Mouse (Mus musculus) limb, embryonic 15.5 days (tissue): Measurements from ENCODE around the gene Mrgprb3. TPM values are rescaled to one million over a fixed set of nuclear protein-coding genes. Genes with fewer than 3 reads are reported as not detected.

ENCODE experiments used
- ATAC-seq: fragments of 200-750 bp; cut with Nextera tagmentation; 2 replicates; pipeline ENCODE4 v1.8.0; 2017; ENCODE audit warnings: low read depth, moderate TSS enrichment; ENCODE audit not compliant: insufficient number of reproducible peaks, low FRiP score, low TSS enrichment
- H3K27ac ChIP-seq: fragments of 300-500 bp; sonication (generic); 2 replicates; pipeline ENCODE4 v1.5.1; 2015; ENCODE audit warnings: moderate library complexity, mild to moderate bottlenecking, inconsistent platforms
- H3K27me3 ChIP-seq: fragments of 300-500 bp; sonication (generic); 2 replicates; pipeline ENCODE4 v1.6.1; 2015; ENCODE audit warnings: inconsistent platforms
- H3K36me3 ChIP-seq: fragments of 300-500 bp; sonication (generic); 2 replicates; pipeline ENCODE4 v1.6.1; 2015; ENCODE audit warnings: inconsistent platforms
- H3K4me1 ChIP-seq: fragments of 300-500 bp; sonication (generic); 2 replicates; pipeline ENCODE4 v1.6.1; 2015; ENCODE audit warnings: inconsistent platforms
- H3K4me2 ChIP-seq: fragments of 300-500 bp; sonication (generic); 2 replicates; pipeline ENCODE4 v1.6.1; 2015; ENCODE audit warnings: mild to moderate bottlenecking, inconsistent platforms
- H3K4me3 ChIP-seq: fragments of 300-500 bp; sonication (generic); 2 replicates; pipeline ENCODE4 v1.5.1; 2015; ENCODE audit warnings: mild to moderate bottlenecking, inconsistent platforms
- H3K9ac ChIP-seq: fragments of 300-500 bp; sonication (generic); 2 replicates; pipeline ENCODE4 v1.6.1; 2015; ENCODE audit warnings: inconsistent platforms
- H3K9me3 ChIP-seq: fragments of 300-500 bp; sonication (generic); 2 replicates; pipeline ENCODE4 v1.6.1; 2016; ENCODE audit warnings: inconsistent platforms
- WGBS: fragments of 180-500 bp; shearing (Covaris S2); methylation state at CpG from one replicate; pipeline ENCODE4 v1.1.7; 2015; 5-methylcytosine and 5-hydroxymethylcytosine counted together
- polyA plus RNA-seq: library from polyadenylated mRNA; unstranded; fragments of >200 nt; fragmentation: Nextera tagmentation; extraction: Ambion mirVana; gene quantifications from 2 replicates; pipeline ENCODE4 v1.2.1, GENCODE M21; 2015

The Mrgprb3 gene
- polyA plus RNA-seq, result not detected in 2 replicates

GRCm38 (mm10) chr7:48643711-48644110 is at the start of gene Mrgprb3:
TSS of gene Mrgprb3 (minus strand) at chr7:48643811.
- 0 out of 2 replicates have a peak, but pooled peaks cover 7% of the 10 kb centered on the region for H3K9me3 ChIP-seq
- no peak within 1 kb of the TSS for H3K4me2 ChIP-seq
- WGBS, result 90% methylated on average over 2 of the region's 2 CpGs
- H3K36me3 ChIP-seq, result no peaks in the 10 kb centered on the region
- H3K4me3 ChIP-seq, result no peak within 1 kb of the TSS
- H3K9ac ChIP-seq, result no peak within 1 kb of the TSS
- H3K27me3 ChIP-seq, result no peaks in the 10 kb centered on the region
- no peaks in the 10 kb centered on the region for H3K4me1 ChIP-seq
- ATAC-seq, result no peak
- H3K27ac ChIP-seq, result no peak within 1 kb of the TSS

Other genes with a start within 250 kb of the Mrgprb3 start
- gene Mrgprb1, start 187.5 kb downstream of the Mrgprb3 start, polyA plus RNA-seq, result 0.09 TPM in 1 of 2 replicates, not detected in the other
- not detected in 2 replicates for gene Mrgprx2, start 144.5 kb downstream of the Mrgprb3 start, polyA plus RNA-seq
- gene Mrgprb2, start 85.7 kb downstream of the Mrgprb3 start, polyA plus RNA-seq, result 0.12 and 0.46 TPM in 2 replicates
- 26.1 and 29.1 TPM in 2 replicates for gene Zdhhc13, start 145.2 kb upstream of the Mrgprb3 start, polyA plus RNA-seq
- gene Csrp3, start 204.2 kb upstream of the Mrgprb3 start, polyA plus RNA-seq, result 65.6 and 200 TPM in 2 replicates
- gene E2f8, start 237.8 kb upstream of the Mrgprb3 start, polyA plus RNA-seq, result 16.4 and 18.6 TPM in 2 replicates